Mouse (Mus musculus) ES-Bruce4 (cell line): ENCODE measurements around the gene Nudt21. TPM values are rescaled to one million over a fixed set of nuclear protein-coding genes. Genes with fewer than 3 reads are reported as not detected.
"Not testable (repeated sequence)": the region's sequence is repeated elsewhere in the genome, so short reads cannot be mapped to it uniquely, and the experiment has no call there.

Source experiments
- H3K27ac ChIP-seq: 2 replicates; pipeline ENCODE4 v1.5.1; 2012; ENCODE audit warnings: low read length, inconsistent platforms; ENCODE audit not compliant: insufficient read depth
- H3K27me3 ChIP-seq: 2 replicates; pipeline ENCODE4 v1.6.1; 2012; ENCODE audit warnings: mild to moderate bottlenecking, low read length, inconsistent platforms; ENCODE audit not compliant: control insufficient read depth, poor library complexity, insufficient read depth, severe bottlenecking
- H3K36me3 ChIP-seq: 2 replicates; pipeline ENCODE4 v1.6.1; 2012; ENCODE audit warnings: inconsistent platforms, mild to moderate bottlenecking, low read length, moderate library complexity; ENCODE audit not compliant: control insufficient read depth, poor library complexity, insufficient read depth, severe bottlenecking
- H3K4me1 ChIP-seq: one replicate; pipeline ENCODE4 v1.8.1; 2011; ENCODE audit warnings: low read length; ENCODE audit not compliant: control insufficient read depth, insufficient read depth
- H3K4me3 ChIP-seq: 2 replicates; pipeline ENCODE4 v1.5.1; 2011; ENCODE audit warnings: low read depth, mild to moderate bottlenecking, low read length
- H3K9ac ChIP-seq: 2 replicates; pipeline ENCODE4 v1.6.1; 2012; ENCODE audit warnings: low read depth, mild to moderate bottlenecking, inconsistent platforms; ENCODE audit not compliant: poor library complexity, severe bottlenecking
- H3K9me3 ChIP-seq: replicated peaks from 2 replicates; pipeline ENCODE4 v1.6.1; 2012; ENCODE audit warnings: mild to moderate bottlenecking, low read length, inconsistent platforms; ENCODE audit not compliant: control insufficient read depth, poor library complexity, insufficient read depth, severe bottlenecking
- CTCF ChIP-seq: IDR thresholded peaks from one replicate; pipeline ENCODE4 v1.8.1; 2011; ENCODE audit warnings: low read depth, low read length
- EP300 ChIP-seq: IDR thresholded peaks from 2 replicates; pipeline ENCODE4 v1.6.1; 2011; ENCODE audit warnings: low read depth, low read length; ENCODE audit not compliant: insufficient read depth
- POLR2A ChIP-seq: IDR thresholded peaks from one replicate; pipeline ENCODE4 v1.8.1; 2011; ENCODE audit warnings: low read length; ENCODE audit not compliant: insufficient read depth
- polyA plus RNA-seq: library from polyadenylated mRNA; stranded (reverse); fragments of >200 nt; gene quantifications from 2 replicates; pipeline ENCODE4 v1.2.4, GENCODE M21; 2011; ENCODE audit warnings: low read depth; ENCODE audit not compliant: missing spikeins, insufficient read depth, insufficient read length

The Nudt21 gene
- polyA plus RNA-seq, 1 experiment, result 233 TPM

DNA sequence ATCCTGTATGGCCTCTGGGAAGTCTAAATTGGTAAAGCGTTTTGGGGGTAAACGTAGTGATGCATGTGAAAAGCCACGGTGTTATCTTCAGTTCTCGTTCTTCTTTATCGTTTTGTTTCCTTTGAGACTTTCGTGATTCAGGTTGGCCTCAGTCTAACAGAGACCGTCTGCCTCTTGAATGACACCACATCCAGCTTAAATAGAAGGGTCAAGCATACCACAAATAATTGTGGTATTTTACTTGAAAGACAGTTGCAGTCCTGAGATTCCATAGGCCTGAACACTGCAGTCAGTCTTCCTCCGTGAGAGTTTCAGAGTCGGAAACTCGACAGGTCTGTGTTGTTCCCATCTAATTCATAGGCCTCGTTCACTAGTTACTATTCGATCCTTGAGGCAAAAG is 15.9 kb upstream of the Nudt21 start:
- Histone ChIP-seq H3K36me3 (peaks cover 25% of the 10 kb centered on the region), H3K9me3 (no peaks in the 10 kb centered on the region), H3K4me3 (no peak overlapping the region), H3K9ac (no peak overlapping the region), H3K27ac (no peak overlapping the region), H3K27me3 (no peaks in the 10 kb centered on the region), H3K4me1 (no peaks in the 10 kb centered on the region)
- no peak for TF ChIP-seq POLR2A

DNA sequence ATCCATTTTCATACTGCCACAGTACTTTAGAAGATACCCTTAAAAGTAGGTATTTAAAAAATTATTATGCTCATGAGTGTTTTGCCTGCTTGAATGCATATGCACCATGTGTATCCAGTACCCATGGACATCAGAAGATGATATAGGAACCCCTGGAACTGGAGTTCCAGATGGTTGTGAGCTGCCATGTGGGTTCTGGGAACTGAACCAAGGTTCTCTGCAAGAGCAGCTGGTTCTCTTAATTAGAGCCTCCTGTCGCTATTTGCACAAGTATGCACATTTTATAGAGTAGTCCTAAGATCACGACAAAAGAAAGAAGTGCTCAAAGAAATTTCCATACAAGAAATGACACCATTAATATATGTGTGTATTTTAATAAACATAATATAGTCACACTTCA is 11.0 kb upstream of the Nudt21 start:
- Histone ChIP-seq H3K9me3 (no peaks in the 10 kb centered on the region), H3K27ac (no peak overlapping the region), H3K4me1 (no peaks in the 10 kb centered on the region), H3K4me3 (no peak overlapping the region), H3K27me3 (no peaks in the 10 kb centered on the region), H3K36me3 (peaks cover 10% of the 10 kb centered on the region), H3K9ac (no peak overlapping the region)
- TF ChIP-seq POLR2A (no peak), CTCF (no peak), EP300 (no peak)

DNA sequence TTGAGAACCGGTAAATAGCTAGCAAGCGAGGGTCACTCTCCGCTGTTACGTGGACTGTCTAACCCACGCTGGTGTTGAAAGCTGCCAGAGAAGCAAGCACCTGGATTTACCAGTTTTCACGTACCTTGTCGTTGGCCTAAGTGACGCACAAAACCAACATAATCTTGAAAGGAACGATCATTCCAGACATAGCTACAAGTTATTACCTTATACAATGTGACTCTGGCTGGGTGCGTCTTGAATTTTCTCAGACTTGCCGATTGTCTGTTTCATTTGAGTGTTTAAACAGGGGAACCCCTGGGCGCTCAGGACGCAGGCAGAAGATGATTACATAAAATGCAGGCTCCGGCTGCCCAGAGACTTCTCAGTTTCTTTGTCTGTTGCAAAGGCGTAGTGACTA is 975 bp upstream of the Nudt21 start:
- H3K27me3 ChIP-seq, result no peaks in the 10 kb centered on the region
- peak overlapping the region; percentile 77 for H3K4me3 ChIP-seq
- TF ChIP-seq CTCF, result no peak
- H3K36me3 ChIP-seq, result peaks cover 10% of the 10 kb centered on the region
- H3K4me1 ChIP-seq, result peaks cover 1% of the 10 kb centered on the region
- H3K9ac ChIP-seq, result peak overlapping the region; percentile 41
- H3K27ac ChIP-seq, result no peak overlapping the region
- no peaks in the 10 kb centered on the region for H3K9me3 ChIP-seq

DNA sequence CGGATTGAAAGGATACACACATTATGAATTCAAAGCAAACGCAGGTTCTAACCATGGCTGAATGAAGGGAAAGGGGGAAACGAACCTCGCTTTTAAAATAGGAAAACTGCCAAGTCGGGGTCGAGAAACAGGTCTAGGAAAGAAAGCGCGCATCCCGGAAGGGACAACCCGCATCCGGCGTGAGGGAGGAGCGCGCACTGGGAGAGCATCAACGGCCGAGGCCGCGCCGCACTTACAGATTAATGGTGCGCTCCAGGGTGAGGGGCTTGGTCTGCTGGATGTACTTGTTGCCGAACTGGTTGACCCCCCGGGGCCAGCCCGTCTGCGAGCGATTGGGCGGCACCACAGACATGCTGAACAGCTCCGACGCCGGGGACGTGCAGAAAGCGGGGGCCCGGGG is 290 bp downstream of the Nudt21 start:
- not testable (repeated sequence) for H3K9me3 ChIP-seq, H3K4me1 ChIP-seq, H3K27me3 ChIP-seq
- Histone ChIP-seq H3K36me3 (peaks cover 14% of the 10 kb centered on the region), H3K9ac (peak overlapping the region; percentile 91), H3K4me3 (peak overlapping the region; percentile 97), H3K27ac (peak overlapping the region; percentile 86)

DNA sequence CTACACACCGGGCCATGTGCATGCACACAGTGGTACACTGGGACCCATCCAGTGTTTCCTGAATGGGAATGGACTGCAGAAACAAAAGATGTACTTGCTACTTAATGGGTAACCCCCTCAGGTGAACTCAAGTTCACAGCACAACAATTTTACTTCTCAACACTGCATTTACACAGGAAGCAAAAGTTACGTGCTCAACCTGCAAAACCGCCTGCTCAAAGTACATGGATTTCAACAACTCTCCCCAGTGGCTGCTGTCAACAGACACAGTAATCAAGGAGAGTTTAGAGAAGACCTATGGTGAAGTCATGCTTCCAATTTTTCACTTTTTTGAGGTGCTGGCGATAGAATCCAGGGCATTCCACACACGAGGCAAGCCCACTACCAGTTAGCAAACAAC is 1.6 kb downstream of the Nudt21 start:
- peak overlapping the region; percentile 56 for H3K4me3 ChIP-seq
- H3K27ac ChIP-seq, result no peak overlapping the region
- no peak for TF ChIP-seq CTCF
- TF ChIP-seq EP300, result no peak
- TF ChIP-seq POLR2A, result no peak
- H3K36me3 ChIP-seq, result peaks cover 27% of the 10 kb centered on the region
- H3K4me1 ChIP-seq, result peaks cover 3% of the 10 kb centered on the region
- H3K9me3 ChIP-seq, result no peaks in the 10 kb centered on the region
- H3K9ac ChIP-seq, result peak overlapping the region; percentile 91
- no peaks in the 10 kb centered on the region for H3K27me3 ChIP-seq

DNA sequence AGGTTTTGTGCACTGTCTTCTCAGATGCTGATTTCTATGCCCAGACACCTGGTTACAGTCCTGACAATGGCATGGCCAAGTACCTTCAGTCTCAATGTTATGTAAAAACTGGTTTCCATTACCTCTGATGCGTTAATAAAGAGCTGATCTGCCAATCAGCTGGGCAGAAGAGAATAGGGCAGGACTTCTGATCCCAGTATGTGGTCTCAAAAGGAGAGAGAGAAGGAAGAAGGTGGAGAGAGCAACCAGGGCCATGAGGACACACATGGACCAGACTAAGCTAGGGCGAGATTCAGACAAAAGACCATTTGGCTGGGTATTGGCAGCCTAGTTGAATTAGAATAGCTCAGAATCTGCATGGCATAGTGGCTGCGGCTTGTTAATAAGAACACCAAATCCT is 3.2 kb downstream of the Nudt21 start:
- Histone ChIP-seq H3K4me3 (no peak overlapping the region), H3K27ac (peak overlapping the region; percentile 41; the same call in 1 of the 2 replicates), H3K9ac (peak overlapping the region; percentile 24; the same call in 1 of the 2 replicates), H3K27me3 (no peaks in the 10 kb centered on the region), H3K9me3 (no peaks in the 10 kb centered on the region), H3K4me1 (peaks cover 3% of the 10 kb centered on the region), H3K36me3 (peaks cover 33% of the 10 kb centered on the region)
- TF ChIP-seq POLR2A (no peak), EP300 (no peak), CTCF (no peak)

DNA sequence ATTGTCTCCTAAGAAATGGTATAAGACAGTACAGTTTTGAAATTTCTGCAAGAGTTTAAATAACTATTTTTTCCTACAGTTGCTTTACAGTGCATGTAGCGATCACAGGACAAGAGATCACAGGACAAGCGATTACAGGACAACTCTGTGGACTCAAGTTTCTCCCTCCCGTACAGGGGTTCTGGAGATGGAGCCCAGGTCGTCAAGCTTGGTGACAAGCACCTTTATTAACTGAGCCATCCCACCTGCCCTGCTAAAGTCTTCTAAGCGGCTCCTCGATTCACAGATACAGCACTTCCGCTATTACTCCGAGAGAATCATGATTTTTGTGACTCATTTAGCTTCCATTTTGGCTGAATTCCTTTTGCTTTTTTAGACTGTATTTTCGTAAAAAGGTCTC is 7.1 kb downstream of the Nudt21 start:
- Histone ChIP-seq H3K9ac (no peak overlapping the region), H3K27me3 (no peaks in the 10 kb centered on the region), H3K27ac (no peak overlapping the region), H3K36me3 (peaks cover 70% of the 10 kb centered on the region), H3K9me3 (no peaks in the 10 kb centered on the region), H3K4me1 (peaks cover 1% of the 10 kb centered on the region), H3K4me3 (no peak overlapping the region)
- TF ChIP-seq CTCF, result no peak
- TF ChIP-seq EP300, result no peak
- TF ChIP-seq POLR2A, result no peak
